ENCODE assay signal across 8 mouse cellular contexts in genomic region chr4:45279981-45280548, GRCm38 (mm10). TPM values are rescaled to one million over a fixed set of nuclear protein-coding genes. Genes with fewer than 3 reads are reported as not detected.
DNase-seq lines count a peak whose midpoint lies in the region; ATAC-seq and TF ChIP-seq lines count a peak whose summit lies in the region.

No protein-coding gene starts in this region.

- H3K27ac ChIP-seq in heart, adult 2 months, result no peak overlapping the region
- H3K27ac ChIP-seq in limb, embryonic 14.5 days (replicated peaks; ENCODE audit: low read depth, low read length), result no peak overlapping the region

- no peak overlapping the region for H3K4me3 ChIP-seq in heart, adult 2 months
- H3K4me3 ChIP-seq in limb, embryonic 14.5 days (replicated peaks; ENCODE audit: low read length), result no peak overlapping the region

- TF ChIP-seq CTCF in heart, adult 2 months (IDR thresholded peaks at IDR 0.05), result peak; percentile 94; the same call in 1 of the 2 replicates

- H3K9ac ChIP-seq in heart, adult 2 months (ENCODE audit: low read depth, low read length), result no peak overlapping the region
- no peak overlapping the region for H3K9ac ChIP-seq in limb, embryonic 14.5 days (ENCODE audit: low read depth, low read length, severe bottlenecking)

- no peaks in the 10 kb centered on the region for H3K4me1 ChIP-seq in heart, adult 2 months (ENCODE audit: control insufficient read depth, insufficient read depth, low read length)
- no peaks in the 10 kb centered on the region for H3K4me1 ChIP-seq in limb, embryonic 14.5 days (ENCODE audit: control insufficient read depth, insufficient read depth, low read length)

- WGBS in heart, adult 2 months, result 23% methylated on average over 4 of the region's 4 CpGs
- 15% methylated on average over 4 of the region's 4 CpGs for WGBS in limb, embryonic 14.5 days

- ATAC-seq in common myeloid progenitor, adult 5-6 weeks (replicated peaks; ENCODE audit: low read depth, poor library complexity, severe bottlenecking), result peak; percentile 89
- ATAC-seq in limb, embryonic 14.5 days (ENCODE audit: low FRiP score, low read depth), result no peak
- ATAC-seq in monocyte, adult 5-6 weeks (replicated peaks; ENCODE audit: insufficient number of reproducible peaks, low FRiP score, low TSS enrichment, poor library complexity, severe bottlenecking), result peak; percentile 38; the same call in 1 of the 2 replicates

- TF ChIP-seq EP300 in heart, adult 2 months (IDR thresholded peaks at IDR 0.05; ENCODE audit: insufficient read depth, low read depth, low read length), result peak; percentile 83; the same call in 1 of the 2 replicates

- no peak overlapping the region for H3K4me2 ChIP-seq in limb, embryonic 14.5 days (replicated peaks; ENCODE audit: low read depth, low read length, severe bottlenecking)

- H3K79me2 ChIP-seq in heart, adult 2 months (replicated peaks; ENCODE audit: control insufficient read depth, insufficient read depth, low read length), result no peaks in the 10 kb centered on the region

- DNase-seq in A20 (ENCODE audit: low read depth, low spot score) (peak; percentile 69), adipocyte (ENCODE audit: low spot score) (peak; percentile 76)
- DNase-seq in heart, adult 2 months, result peak; percentile 30 to 43
- DNase-seq in kidney, adult 8-10 months, result peak; percentile 66 to 70
- DNase-seq in limb, embryonic 14.5 days (ENCODE audit: low spot score), result peak; percentile 73
- peak; percentile 57 to 72 for DNase-seq in spleen, postnatal 4 days (ENCODE audit: low spot score in 2 of 2)

- H3K27me3 ChIP-seq in heart, adult 2 months (ENCODE audit: control insufficient read depth, insufficient read depth, low read length), result no peaks in the 10 kb centered on the region
- H3K27me3 ChIP-seq in limb, embryonic 14.5 days (ENCODE audit: control insufficient read depth, insufficient read depth, low read length), result no peaks in the 10 kb centered on the region

- no peaks in the 10 kb centered on the region for H3K9me3 ChIP-seq in limb, embryonic 14.5 days (ENCODE audit: control insufficient read depth, low read length)

- H3K36me3 ChIP-seq in heart, adult 2 months (ENCODE audit: control insufficient read depth, insufficient read depth, low read length), result no peaks in the 10 kb centered on the region
- H3K36me3 ChIP-seq in limb, embryonic 14.5 days (ENCODE audit: control insufficient read depth, insufficient read depth, low read length), result no peaks in the 10 kb centered on the region

- TF ChIP-seq POLR2A in heart, adult 2 months (IDR thresholded peaks at IDR 0.05; ENCODE audit: insufficient read depth, low read depth, low read length), result no peak
- no peak for TF ChIP-seq POLR2A in limb, embryonic 14.5 days (IDR thresholded peaks at IDR 0.05; ENCODE audit: borderline replicate concordance, extremely low read depth, insufficient read depth, insufficient read length)

- intact Hi-C loops in heart, adult 2 months (cut with DNase I), result loop anchor here (1.0 kb wide), 3 partner anchors 183 to 307 kb away; no protein-coding TSS in a partner anchor

RNA-seq across cellular contexts. Expression of gene Trmt10b, which starts 16.9 kb away (rescaled TPM):
- total RNA-seq in common myeloid progenitor, adult 5-6 weeks (2017), result 11.9 and 23.7 TPM in 2 replicates
- 1 to 10 TPM; 4.1 to 4.3 TPM for total RNA-seq in heart, adult 2 months (2021)
- polyA plus RNA-seq in heart, adult 2 months (2012; rRNA removed), result 2.7 and 3.2 TPM in 2 replicates
- 7.1 and 10.1 TPM in 2 replicates for polyA plus RNA-seq in limb, embryonic 14.5 days (2012; rRNA removed)
- 16.2 and 18.5 TPM in 2 replicates for polyA plus RNA-seq in limb, embryonic 14.5 days (2014; fragmentation: Nextera tagmentation; extraction: Ambion mirVana)
- 17.1 to 19.6 TPM (median 18.9 TPM) in 3 replicates for total RNA-seq in monocyte, adult 5-6 weeks (2017)
